Comparison of ENCODE assay signal across 15 mouse cellular contexts in the genomic region with DNA sequence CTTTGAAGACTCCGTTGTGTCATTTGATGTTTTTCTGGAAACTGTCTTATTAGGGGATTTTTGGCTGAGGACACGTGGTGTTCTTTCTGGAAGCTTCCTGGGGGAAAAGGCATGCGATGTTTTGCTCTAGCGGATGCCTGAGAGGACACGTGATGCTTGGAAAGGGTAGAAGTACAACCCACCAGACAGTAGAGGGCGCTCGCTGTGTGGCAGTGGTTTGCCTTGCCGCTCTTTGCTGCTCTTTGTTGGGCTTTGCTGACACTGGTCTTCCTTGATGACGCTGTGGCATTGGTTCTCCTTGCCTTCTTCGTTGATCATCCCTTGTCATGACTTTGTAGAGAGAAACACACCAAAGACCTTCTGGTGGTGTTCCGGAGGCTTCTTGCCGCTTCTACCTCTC.
A peak's percentile ranks its signal among the peaks of the same experiment; 100 is the strongest.
DNase-seq lines count a peak whose midpoint lies in the region; ATAC-seq and TF ChIP-seq lines count a peak whose summit lies in the region.
"Had no signal": no experiment of that assay in that cellular context is flagged by ENCODE, and none has a peak within 500 bp of the region (broad histone marks: within the 10 kb centered on the region; RNA-seq: fewer than 3 reads in every experiment).

No protein-coding gene starts in this region.

- H3K36me3 ChIP-seq in liver, adult 2 months (ENCODE audit: control insufficient read depth, insufficient read depth, low read length) = no peaks in the 10 kb centered on the region
- H3K36me3 ChIP-seq in liver, embryonic 11.5 days (ENCODE audit: control insufficient read depth, insufficient read depth, low read length) = no peaks in the 10 kb centered on the region
- no peaks in the 10 kb centered on the region for H3K36me3 ChIP-seq in CH12.LX (replicated peaks in 1 of 2; ENCODE audit: control insufficient read depth in 1 of 2, insufficient read depth in 1 of 2, low read length in 1 of 2)
- no peaks in the 10 kb centered on the region for H3K36me3 ChIP-seq in ES-E14 (ENCODE audit: control insufficient read depth, insufficient read depth, low read length, poor library complexity, severe bottlenecking)
- H3K36me3 ChIP-seq: forebrain, embryonic 10.5 days; heart, embryonic 13.5 days had no signal

- no peak for TF ChIP-seq EP300 in CH12.LX (IDR thresholded peaks at IDR 0.05; ENCODE audit: low read length)

- no peak overlapping the region for H3K4me3 ChIP-seq in liver, adult 2 months (ENCODE audit: insufficient read depth, low read depth, low read length)
- no peak overlapping the region for H3K4me3 ChIP-seq in liver, embryonic 11.5 days (ENCODE audit: low read depth, low read length)
- no peak overlapping the region for H3K4me3 ChIP-seq in CH12.LX (replicated peaks in 1 of 3; ENCODE audit: low read depth in 2 of 3, low read length in 2 of 3, poor library complexity in 1 of 3)
- H3K4me3 ChIP-seq in ES-E14 (ENCODE audit: insufficient read depth in 1 of 2, low read depth in 1 of 2, low read length in 2 of 2, poor library complexity in 1 of 2, severe bottlenecking in 1 of 2) = no peak overlapping the region
- H3K4me3 ChIP-seq: forebrain, embryonic 10.5 days; heart, embryonic 13.5 days had no signal

- dilution Hi-C loops in CH12.LX (cut with MboI; ENCODE audit: extremely low pct_ligation_motif_present, extremely low pct_unique_long_range_greater_than_20kb, low sequenced_read_pairs) = no loop called here

- H3K4me1 ChIP-seq in liver, adult 2 months (ENCODE audit: control insufficient read depth, insufficient read depth, low read length) = no peaks in the 10 kb centered on the region
- peaks cover 6% of the 10 kb centered on the region; the same call in 1 of the 2 replicates for H3K4me1 ChIP-seq in liver, embryonic 11.5 days (replicated peaks; ENCODE audit: control insufficient read depth, insufficient read depth, low read length)
- no peaks in the 10 kb centered on the region for H3K4me1 ChIP-seq in CH12.LX (ENCODE audit: control insufficient read depth in 1 of 2, insufficient read depth in 2 of 2)
- H3K4me1 ChIP-seq in ES-E14 (ENCODE audit: control insufficient read depth in 2 of 2, insufficient read depth in 2 of 2, low read length in 2 of 2, poor library complexity in 1 of 2) = no peaks in the 10 kb centered on the region
- H3K4me1 ChIP-seq: heart, embryonic 13.5 days had no signal

- H3K79me2 ChIP-seq in liver, adult 2 months (ENCODE audit: control insufficient read depth, insufficient read depth, low read length) = no peaks in the 10 kb centered on the region
- no peaks in the 10 kb centered on the region for H3K79me2 ChIP-seq in CH12.LX (replicated peaks; ENCODE audit: control insufficient read depth, extremely low read depth, insufficient read depth, poor library complexity, severe bottlenecking)

- no peak for TF ChIP-seq POLR2A in liver, adult 2 months (IDR thresholded peaks at IDR 0.05; ENCODE audit: extremely low read depth, insufficient read depth, low read length)
- no peak for TF ChIP-seq POLR2A in CH12.LX (IDR thresholded peaks at IDR 0.05; ENCODE audit: low read depth, low read length)

- H3K9ac ChIP-seq in liver, adult 2 months (ENCODE audit: low read depth, low read length) = no peak overlapping the region
- no peak overlapping the region for H3K9ac ChIP-seq in liver, embryonic 11.5 days (ENCODE audit: low read depth, low read length)
- H3K9ac ChIP-seq in CH12.LX (ENCODE audit: insufficient read depth, low read depth) (no peak overlapping the region), ES-E14 (ENCODE audit: insufficient read depth, low read depth, low read length, poor library complexity, severe bottlenecking) (no peak overlapping the region)
- H3K9ac ChIP-seq: heart, embryonic 13.5 days had no signal

- in situ Hi-C loops in CH12.LX (cut with MboI; ENCODE audit: low pct_ligation_motif_present, low pct_unique_long_range_greater_than_20kb, low sequenced_read_pairs) = no loop called here
- in situ Hi-C loops in ES-E14 (cut with MboI; ENCODE audit: low sequenced_read_pairs in 2 of 2, unreplicated experiment in 2 of 2) = no loop called here

- no peaks in the 10 kb centered on the region for H3K27me3 ChIP-seq in liver, adult 2 months (ENCODE audit: control insufficient read depth, insufficient read depth, low read length)
- H3K27me3 ChIP-seq in liver, embryonic 11.5 days (replicated peaks; ENCODE audit: control insufficient read depth, insufficient read depth, low read length) = no peaks in the 10 kb centered on the region
- no peaks in the 10 kb centered on the region for H3K27me3 ChIP-seq in CH12.LX (replicated peaks)
- H3K27me3 ChIP-seq: heart, embryonic 13.5 days had no signal

- intact Hi-C loops in gastrocnemius, postnatal 14 days (cut with DNase I; ENCODE audit: low total_unique reads) = no loop called here

- no peak overlapping the region for H3K27ac ChIP-seq in liver, adult 2 months (replicated peaks; ENCODE audit: insufficient read depth, low read depth, low read length)
- H3K27ac ChIP-seq in liver, embryonic 11.5 days (ENCODE audit: low read depth, low read length) = no peak overlapping the region
- H3K27ac ChIP-seq in CH12.LX (ENCODE audit: insufficient read depth, low read depth) = no peak overlapping the region
- H3K27ac ChIP-seq in ES-E14 (ENCODE audit: insufficient read depth, low read depth, low read length, poor library complexity, severe bottlenecking) = no peak overlapping the region
- H3K27ac ChIP-seq: forebrain, embryonic 10.5 days; heart, embryonic 13.5 days had no signal

- no peaks in the 10 kb centered on the region for H3K9me3 ChIP-seq in liver, embryonic 11.5 days (ENCODE audit: control insufficient read depth, low read length)
- H3K9me3 ChIP-seq in CH12.LX (replicated peaks; ENCODE audit: low read length) = peaks cover 4% of the 10 kb centered on the region
- no peaks in the 10 kb centered on the region for H3K9me3 ChIP-seq in ES-E14 (ENCODE audit: control insufficient read depth, insufficient read depth, low read depth, low read length)

- peak; percentile 5 for TF ChIP-seq RAD21 in CH12.LX (IDR thresholded peaks at IDR 0.05; ENCODE audit: low read depth, low read length)

- DNase-seq in liver, adult 2 months (ENCODE audit: extremely low read depth, low read depth, low spot score) = no peak
- DNase-seq in liver, embryonic 11.5 days (ENCODE audit: low spot score) = no peak
- DNase-seq in CH12.LX (ENCODE audit: extremely low read depth) (peak; percentile 13), ES-E14 (ENCODE audit: low read depth, low spot score) (no peak)
- peak; percentile 3 for DNase-seq in induced T-regulatory cell, adult 2 months (ENCODE audit: low read depth)
- DNase-seq in cerebellum, postnatal 10 days = no peak
- no peak for DNase-seq in gastrocnemius, postnatal 14 days
- DNase-seq: adrenal gland, postnatal 36 days; kidney, postnatal 25 days; layer of hippocampus, adult 9-11 months; liver; lung, postnatal 10 days had no signal

- TF ChIP-seq CTCF in liver, adult 2 months (IDR thresholded peaks at IDR 0.05; ENCODE audit: low read depth, low read length) = peak; percentile 51
- peak in 1 of 2 experiments; percentile 22; a peak in 1 of 4 replicates for TF ChIP-seq CTCF in CH12.LX (conservative IDR thresholded peaks at IDR 0.05 in 1 of 2, IDR thresholded peaks at IDR 0.05 in 1 of 2; ENCODE audit: low read depth in 2 of 2, low read length in 2 of 2)

- no peak for ATAC-seq in liver, embryonic 11.5 days (replicated peaks; ENCODE audit: low FRiP score)
- ATAC-seq: activated CD4-positive, CD25-positive, alpha-beta regulatory T cell, adult 4 months had no signal

- H3K4me2 ChIP-seq in liver, embryonic 11.5 days = no peak overlapping the region
- no peak overlapping the region for H3K4me2 ChIP-seq in CH12.LX (ENCODE audit: insufficient read depth, low read depth, poor library complexity, severe bottlenecking)
- H3K4me2 ChIP-seq: heart, embryonic 13.5 days had no signal

- 93% methylated on average over 12 of the region's 12 CpGs for WGBS in liver, adult 2 months
- 87% methylated on average over 12 of the region's 12 CpGs for whole genome bisulfite sequencing in liver, embryonic 11.5 days

TF ChIP-seq in CH12.LX, 34 proteins besides CTCF, POLR2A, EP300 and RAD21:
- TF ChIP-seq USF1 (IDR thresholded peaks at IDR 0.05; ENCODE audit: low read depth, low read length) (no peak), ZMIZ1 (IDR thresholded peaks at IDR 0.05; ENCODE audit: low read depth, low read length) (no peak), USF2 (conservative IDR thresholded peaks at IDR 0.05; ENCODE audit: low read depth, low read length) (no peak), SIN3A (IDR thresholded peaks at IDR 0.05; ENCODE audit: low read length) (no peak), ZKSCAN1 (IDR thresholded peaks at IDR 0.05; ENCODE audit: borderline replicate concordance, low read depth, low read length) (no peak)

TF ChIP-seq in ES-E14, 5 proteins besides CTCF, POLR2A, EP300 and RAD21:
- TF ChIP-seq ZNF384 (IDR thresholded peaks at IDR 0.05; ENCODE audit: low read depth, low read length) (no peak), MAFK (IDR thresholded peaks at IDR 0.05; ENCODE audit: insufficient read depth, low read depth, low read length) (0 out of 2 replicates have a peak, but pooled peaks have one; percentile 2), HCFC1 (IDR thresholded peaks at IDR 0.05; ENCODE audit: borderline replicate concordance, insufficient read depth, low read length) (no peak), CHD2 (IDR thresholded peaks at IDR 0.05; ENCODE audit: low read depth, low read length) (no peak), ZC3H11A (IDR thresholded peaks at IDR 0.05; ENCODE audit: borderline replicate concordance, low read depth, low read length) (no peak)

Comparison
In these comparisons a context has a peak if more than half of its experiments do, and no peak if none do; other contexts are left out.
1. DNase-seq: peak in CH12.LX (single experiment) and induced T-regulatory cell, adult 2 months (single experiment); none in liver, adult 2 months (single experiment), liver, embryonic 11.5 days (single experiment), ES-E14 (single experiment), cerebellum, postnatal 10 days (0 of 2) and gastrocnemius, postnatal 14 days (single experiment).